Mouse (Mus musculus): ENCODE results near the gene Chst8. TPM values are rescaled to one million over a fixed set of nuclear protein-coding genes. Genes with fewer than 3 reads are reported as not detected.

The Chst8 gene
- polyA plus RNA-seq, 1 experiment from 2014 or later = 4.1 TPM

- Histone ChIP-seq H3K9me3 (ENCODE audit: control insufficient read depth, low read depth, low read length) (no peaks in the 10 kb centered on the region), H3K4me3 (ENCODE audit: low read depth, low read length) (no peak overlapping the region), H3K27ac (ENCODE audit: low read length) (no peak overlapping the region), H3K27me3 (ENCODE audit: control insufficient read depth, insufficient read depth, low read length) (no peaks in the 10 kb centered on the region), H3K4me2 (replicated peaks; ENCODE audit: low read depth, low read length) (no peak overlapping the region), H3K9ac (replicated peaks; ENCODE audit: low read depth, low read length) (no peak overlapping the region), H3K36me3 (ENCODE audit: control insufficient read depth, insufficient read depth, low read length) (no peaks in the 10 kb centered on the region), H3K4me1 (ENCODE audit: control insufficient read depth, insufficient read depth, low read length) (peaks cover 5% of the 10 kb centered on the region; the same call in 1 of the 2 replicates)
- ATAC-seq (ENCODE audit: insufficient number of reproducible peaks, insufficient read depth, low FRiP score, low read depth) = no peak
- WGBS = 80% methylated on average over 10 of the region's 10 CpGs
These were observed 179.4 kb downstream of the Chst8 start for GRCm38 (mm10) chr7:34632966-34633742.

DNA sequence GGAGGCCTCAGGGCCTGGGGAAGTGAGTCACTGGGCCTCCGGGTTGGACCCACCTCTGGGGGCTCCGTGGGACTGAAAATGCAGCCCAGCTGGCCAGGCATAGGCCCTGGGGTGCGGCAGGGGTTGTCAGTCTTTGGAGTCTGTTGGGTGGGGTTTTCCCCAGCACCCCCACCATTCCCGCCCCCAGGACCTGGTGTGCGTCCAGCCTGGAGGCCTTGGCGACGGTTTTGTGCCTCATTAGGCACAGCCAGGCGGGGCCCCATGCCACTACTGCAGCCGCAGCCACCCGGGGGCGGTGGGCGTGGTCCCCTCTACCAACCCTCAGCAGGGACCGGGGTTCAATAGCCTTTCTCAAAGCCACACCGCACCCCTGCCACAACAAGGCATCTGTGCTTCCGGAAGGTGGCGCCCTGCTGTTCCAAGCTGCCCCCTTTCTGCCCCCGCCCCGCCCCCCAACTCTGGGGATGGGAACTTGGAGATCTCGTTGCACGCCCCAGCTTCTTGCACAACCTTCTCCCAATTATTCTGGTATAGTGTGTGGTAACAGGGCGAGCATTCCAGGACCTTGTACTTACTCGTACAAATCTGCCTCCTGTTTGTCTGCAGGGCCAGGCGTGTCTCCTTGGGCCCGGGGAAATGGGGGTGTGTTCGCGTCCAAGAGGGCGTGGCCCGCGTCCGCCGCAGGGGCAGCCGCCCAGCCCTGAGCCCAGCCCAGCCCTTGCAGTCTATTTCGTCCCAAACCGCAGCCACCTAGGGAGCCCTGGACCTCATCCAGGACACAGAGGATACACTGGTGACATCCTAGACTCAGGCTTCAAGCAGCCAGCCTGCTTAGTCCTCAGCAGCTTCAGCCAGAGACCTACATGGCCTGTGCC, 182.1 kb downstream of the Chst8 start:
- 1% methylated on average over 34 of the region's 34 CpGs for WGBS
- ATAC-seq (ENCODE audit: insufficient number of reproducible peaks, insufficient read depth, low FRiP score, low read depth) = peak; percentile 86
- Histone ChIP-seq H3K9ac (replicated peaks; ENCODE audit: low read depth, low read length) (peak overlapping the region; percentile 26), H3K4me3 (ENCODE audit: low read depth, low read length) (peak overlapping the region; percentile 42), H3K4me2 (replicated peaks; ENCODE audit: low read depth, low read length) (peak overlapping the region; percentile 75), H3K27me3 (ENCODE audit: control insufficient read depth, insufficient read depth, low read length) (no peaks in the 10 kb centered on the region), H3K27ac (ENCODE audit: low read length) (peak overlapping the region; percentile 86), H3K4me1 (ENCODE audit: control insufficient read depth, insufficient read depth, low read length) (peaks cover 5% of the 10 kb centered on the region; the same call in 1 of the 2 replicates), H3K36me3 (ENCODE audit: control insufficient read depth, insufficient read depth, low read length) (no peaks in the 10 kb centered on the region), H3K9me3 (ENCODE audit: control insufficient read depth, low read depth, low read length) (no peaks in the 10 kb centered on the region)

- Histone ChIP-seq H3K27me3 (ENCODE audit: control insufficient read depth, insufficient read depth, low read length) (no peaks in the 10 kb centered on the region), H3K4me1 (ENCODE audit: control insufficient read depth, insufficient read depth, low read length) (peaks cover 5% of the 10 kb centered on the region; the same call in 1 of the 2 replicates), H3K4me2 (replicated peaks; ENCODE audit: low read depth, low read length) (peak overlapping the region; percentile 75), H3K9ac (replicated peaks; ENCODE audit: low read depth, low read length) (peak overlapping the region; percentile 26), H3K36me3 (ENCODE audit: control insufficient read depth, insufficient read depth, low read length) (no peaks in the 10 kb centered on the region), H3K9me3 (ENCODE audit: control insufficient read depth, low read depth, low read length) (no peaks in the 10 kb centered on the region), H3K27ac (ENCODE audit: low read length) (peak overlapping the region; percentile 86), H3K4me3 (ENCODE audit: low read depth, low read length) (peak overlapping the region; percentile 42)
- ATAC-seq (ENCODE audit: insufficient number of reproducible peaks, insufficient read depth, low FRiP score, low read depth) = no peak; the same call in 1 of the 2 replicates
- WGBS = 44% methylated on average over 8 of the region's 8 CpGs
These were observed 182.8 kb downstream of the Chst8 start for GRCm38 (mm10) chr7:34629702-34630210.

Other genes with a start within 250 kb of the Chst8 start
- 10.6 and 11.3 TPM in 2 replicates for gene Kctd15, start 156.0 kb downstream of the Chst8 start, polyA plus RNA-seq (2014; fragmentation: Nextera tagmentation; extraction: Ambion mirVana)
- gene Pepd, start 99.7 kb upstream of the Chst8 start, polyA plus RNA-seq (2014; fragmentation: Nextera tagmentation; extraction: Ambion mirVana) = 63.7 and 68.3 TPM in 2 replicates
- gene Cebpg, start 243.9 kb upstream of the Chst8 start, polyA plus RNA-seq (2014; fragmentation: Nextera tagmentation; extraction: Ambion mirVana) = 34.0 and 36.2 TPM in 2 replicates

Data from stomach, embryonic 14.5 days (tissue).